Mouse (Mus musculus) ES-CJ7 (cell line): ENCODE data around the gene Zfp524.
"Not testable (repeated sequence)": the region's sequence is repeated elsewhere in the genome, so short reads cannot be mapped to it uniquely, and the experiment has no call there.

Experiments
- DNase-seq: peaks from one replicate; pipeline ENCODE4 v3.0.0; 2011; ENCODE audit warnings: low read depth, low spot score

Gene Zfp524

DNA sequence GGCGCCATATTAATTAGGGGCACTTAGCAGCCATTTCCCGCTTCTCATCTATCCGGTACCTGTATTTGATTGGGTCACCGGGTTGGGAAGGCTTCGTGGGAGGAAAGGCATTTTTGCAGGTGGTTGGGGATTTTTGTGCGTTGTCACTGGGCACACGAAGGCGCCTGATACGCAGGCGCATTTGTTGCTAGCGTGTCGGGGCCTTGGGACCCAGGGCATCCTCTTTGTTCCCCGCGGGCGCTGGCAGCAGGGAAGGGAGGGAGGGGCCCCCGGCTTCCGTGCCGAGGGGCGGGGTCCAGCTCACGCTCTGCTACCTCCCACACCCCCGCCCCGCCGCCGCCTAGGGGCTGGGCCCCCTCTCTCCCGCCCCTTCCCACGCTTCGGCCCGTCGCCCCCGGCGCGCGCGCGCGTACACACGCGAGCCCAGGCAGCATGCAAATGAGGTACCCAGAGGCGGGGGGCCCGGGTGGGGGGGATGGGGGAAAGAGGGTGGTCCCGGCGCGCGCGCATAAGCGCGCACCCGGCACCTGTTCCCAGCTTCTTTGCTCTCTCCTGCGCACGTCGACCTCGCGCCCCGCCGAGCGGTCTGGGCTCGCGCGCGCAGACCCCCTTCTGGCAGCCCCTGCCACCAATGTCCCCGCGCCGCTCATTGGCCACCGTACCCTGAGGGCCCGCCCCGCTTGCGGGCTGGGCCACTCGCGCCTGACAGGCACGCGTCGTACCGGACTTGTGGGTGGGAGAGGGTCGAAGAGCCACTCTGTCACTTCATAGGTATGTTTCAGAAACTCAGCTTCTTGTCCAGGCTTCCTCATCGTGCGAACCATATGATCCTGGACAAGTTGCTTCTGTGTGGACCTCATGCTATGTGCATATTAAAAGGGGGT lies 1.1 kb downstream of the Zfp524 start, which contains the start of gene Gm44973:
TSS of gene Gm44973 (plus strand) at position 379 of the 884 bp plus-strand sequence.
- DNase-seq = peak; percentile 95

DNA sequence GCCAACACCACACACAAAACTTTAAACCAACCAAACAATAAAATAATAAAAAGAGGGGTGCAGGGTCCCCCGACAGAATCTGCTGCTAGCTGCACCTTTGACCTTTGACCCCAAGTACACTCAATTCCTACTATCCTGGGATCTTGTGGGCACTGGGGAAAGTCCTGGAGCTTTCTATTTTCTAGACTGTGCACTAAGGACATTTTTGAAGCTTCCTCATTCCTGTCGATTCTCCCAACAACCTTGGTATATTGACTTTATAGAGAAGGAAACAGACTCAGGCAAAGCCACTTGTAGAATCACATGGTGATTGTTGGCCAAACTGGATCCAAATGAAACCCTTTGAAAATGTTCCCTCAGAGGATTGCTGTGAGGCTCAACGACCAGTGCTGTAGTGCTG lies 1.8 kb downstream of the Zfp524 start:
- DNase-seq = no peak

DNA sequence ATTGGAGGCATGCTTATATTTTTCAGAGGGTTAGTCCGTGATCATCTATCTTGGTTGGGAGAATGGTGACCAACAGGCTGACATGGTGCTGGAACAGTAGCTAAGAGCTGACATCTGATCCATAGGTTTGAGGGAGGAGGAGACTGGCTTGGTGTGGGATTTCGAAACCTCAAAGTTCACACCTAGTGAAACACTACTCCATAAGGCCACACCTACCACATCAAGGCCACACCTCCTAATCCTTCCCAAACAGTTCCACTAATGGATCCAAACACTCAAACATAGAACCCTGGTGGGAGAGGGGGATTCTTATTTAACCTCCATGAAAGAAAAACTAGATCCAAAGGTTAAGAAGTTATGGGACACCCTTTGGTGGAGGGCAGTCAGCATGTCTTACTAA lies 2.7 kb downstream of the Zfp524 start:
- DNase-seq = peak; percentile 45

DNA sequence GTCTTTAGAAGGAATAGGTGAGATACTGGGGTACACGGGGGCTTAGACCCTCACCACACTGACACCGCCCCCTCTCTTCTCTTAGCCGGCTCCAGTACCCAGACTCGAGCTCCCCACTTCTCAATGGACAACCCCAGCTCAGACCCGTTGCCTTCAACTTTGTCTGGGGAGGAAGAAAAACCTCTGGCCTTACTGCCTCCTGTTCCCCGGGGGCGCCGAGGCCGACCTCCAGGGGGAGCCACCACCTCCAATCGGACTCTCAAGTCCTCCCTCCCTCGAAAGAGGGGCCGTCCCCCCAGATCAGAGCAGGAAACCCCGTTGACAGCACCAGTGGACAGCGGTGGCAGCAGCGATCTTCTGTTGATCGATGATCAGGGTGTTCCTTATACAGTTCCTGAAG lies 3.1 kb downstream of the Zfp524 start:
- peak; percentile 67 for DNase-seq

DNA sequence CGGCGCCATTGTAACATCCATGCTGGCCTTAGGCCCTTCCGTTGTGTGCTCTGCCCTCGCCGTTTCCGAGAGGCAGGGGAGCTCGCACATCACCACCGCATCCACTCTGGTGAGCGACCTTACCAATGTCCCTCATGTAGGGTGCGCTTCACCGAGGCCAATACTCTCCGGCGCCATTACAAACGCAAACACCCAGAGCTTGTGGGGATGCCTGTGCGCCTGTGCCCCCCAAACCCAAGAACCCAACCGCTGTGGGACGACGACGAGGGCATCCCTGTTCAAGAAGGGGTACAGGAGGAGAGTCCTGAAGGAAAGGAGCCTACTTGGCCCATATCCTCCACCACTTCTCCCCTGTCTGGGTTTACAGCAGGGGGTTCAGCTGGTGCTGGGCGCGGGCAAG lies 3.7 kb downstream of the Zfp524 start:
- no peak for DNase-seq

DNA sequence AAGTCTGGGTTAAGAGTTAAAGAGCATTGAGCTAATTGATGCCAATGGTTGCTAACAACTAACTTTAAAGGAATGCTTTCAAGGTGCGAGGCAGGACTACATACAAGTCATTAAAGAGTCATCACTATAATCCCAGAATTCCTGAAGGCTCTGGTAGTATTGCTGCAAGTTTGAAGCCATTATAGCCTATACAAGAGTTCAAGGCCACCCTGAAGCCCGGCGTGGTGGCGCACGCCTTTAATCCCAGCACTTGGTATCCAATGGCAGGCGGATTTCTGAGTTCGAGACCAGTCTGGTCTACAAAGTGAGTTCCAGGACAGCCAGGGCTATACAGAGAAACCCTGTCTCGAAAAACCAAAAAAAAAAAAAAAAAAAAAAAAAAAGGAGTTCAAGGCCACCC lies 5.4 kb downstream of the Zfp524 start:
- not testable (repeated sequence) for DNase-seq

DNA sequence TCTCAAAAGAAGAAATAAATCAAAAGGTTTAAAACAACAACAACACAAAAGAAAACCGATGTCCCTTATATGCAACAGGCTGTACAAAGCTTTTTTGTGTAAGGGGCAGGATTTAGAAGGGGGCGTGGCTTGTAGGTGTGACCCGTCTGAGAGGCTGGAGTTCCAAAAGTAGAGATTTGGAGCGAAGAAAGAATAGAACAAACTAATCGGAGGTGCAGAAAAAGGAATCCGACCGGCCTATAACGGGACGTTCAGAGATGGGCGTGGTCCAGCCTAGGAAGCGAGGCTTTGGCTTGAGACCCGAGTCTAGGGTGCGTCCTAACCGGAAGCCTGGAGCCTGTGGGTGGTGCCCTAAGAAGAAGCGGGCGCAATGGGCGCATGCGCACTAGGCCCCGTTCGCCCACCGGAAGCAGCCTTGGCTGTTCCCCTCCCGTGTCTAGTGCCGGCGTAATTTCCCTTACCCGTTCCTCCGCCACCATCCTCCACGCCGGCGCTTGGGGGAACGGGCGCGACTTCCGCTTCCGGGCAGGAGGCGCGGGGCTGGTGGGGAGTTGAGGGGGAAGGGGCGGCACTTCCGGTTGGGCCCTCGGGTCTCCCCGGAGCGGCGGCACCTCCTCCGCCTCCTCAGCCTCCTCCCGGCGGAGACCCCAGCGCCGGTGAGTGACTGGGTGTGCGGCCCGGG lies 5.9 kb downstream of the Zfp524 start, which contains the start of the genes Zfp865 and Ccdc106:
TSS of gene Zfp865 (plus strand) at position 377 of the 682 bp plus-strand sequence.
TSS of gene Ccdc106 (plus strand) at position 554 of the 682 bp plus-strand sequence.
- DNase-seq = peak; percentile 99

DNA sequence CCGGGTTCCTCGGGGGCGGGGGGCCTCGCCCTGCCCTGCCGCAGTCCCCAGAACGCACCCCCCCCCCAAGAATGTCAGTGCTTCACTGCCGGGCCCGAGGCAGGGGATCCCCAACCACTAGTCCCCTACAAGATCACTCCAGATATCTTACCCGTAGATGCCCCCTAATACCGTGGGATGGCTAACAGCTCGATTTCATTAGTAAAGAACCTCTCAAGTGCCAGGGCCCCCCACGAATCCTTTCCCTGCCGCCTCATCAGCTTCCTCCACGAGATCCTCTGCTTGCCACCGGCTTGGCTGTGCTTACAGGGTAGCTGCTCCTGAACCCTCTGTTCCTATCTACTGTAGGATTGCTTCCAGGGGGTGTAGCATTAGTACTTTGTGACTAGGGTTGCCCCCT lies 6.5 kb downstream of the Zfp524 start:
- no peak for DNase-seq

DNA sequence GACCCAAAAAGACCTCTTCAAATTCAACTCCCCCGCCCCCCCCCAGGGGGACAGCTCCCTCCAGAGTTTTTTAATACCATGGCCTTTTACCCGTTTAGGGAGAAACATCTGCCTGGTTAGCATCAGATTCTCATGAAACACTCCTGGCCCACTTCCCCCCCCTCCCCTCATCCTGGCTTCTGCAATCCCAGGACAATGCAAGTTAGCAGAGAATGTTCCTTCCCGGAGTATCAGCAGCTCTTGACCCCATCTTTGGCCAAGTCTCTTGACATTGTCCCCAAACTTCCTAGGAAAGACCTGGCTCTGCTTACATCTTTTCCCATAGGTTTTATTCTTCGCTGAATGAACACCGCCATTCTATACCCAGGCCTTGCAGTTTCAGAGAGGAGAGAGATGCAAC lies 7.0 kb downstream of the Zfp524 start:
- no peak for DNase-seq

DNA sequence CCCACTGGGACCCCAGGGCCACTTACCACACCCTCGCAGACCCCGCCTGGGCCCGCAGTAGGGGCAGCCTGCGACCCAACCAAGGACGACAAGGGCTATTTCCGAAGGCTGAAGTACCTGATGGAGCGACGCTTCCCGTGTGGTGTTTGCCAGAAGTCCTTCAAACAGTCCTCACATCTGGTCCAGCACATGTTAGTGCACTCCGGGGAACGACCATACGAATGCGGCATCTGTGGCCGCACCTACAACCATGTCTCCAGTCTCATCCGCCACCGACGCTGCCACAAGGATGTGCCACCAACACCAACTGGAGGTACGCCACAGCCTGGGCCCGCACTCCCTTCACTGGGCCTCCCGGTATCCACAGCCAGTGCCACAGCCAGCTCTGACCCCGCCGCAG lies 15.3 kb downstream of the Zfp524 start:
- no peak for DNase-seq

DNA sequence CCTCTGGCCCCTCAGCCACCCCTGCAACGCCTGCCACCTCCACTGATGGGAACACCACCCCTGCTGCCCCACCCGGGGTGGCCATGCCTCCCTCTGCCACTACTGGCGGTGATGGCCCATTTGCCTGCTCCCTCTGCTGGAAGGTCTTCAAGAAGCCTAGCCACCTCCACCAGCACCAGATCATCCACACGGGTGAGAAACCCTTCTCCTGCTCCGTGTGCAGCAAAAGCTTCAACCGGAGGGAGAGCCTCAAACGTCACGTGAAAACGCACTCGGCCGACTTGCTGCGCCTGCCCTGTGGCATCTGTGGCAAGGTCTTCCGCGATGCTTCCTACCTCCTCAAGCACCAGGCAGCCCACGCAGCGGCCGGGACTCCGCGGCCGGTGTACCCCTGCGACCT lies 15.7 kb downstream of the Zfp524 start:
- DNase-seq = peak; percentile 66

DNA sequence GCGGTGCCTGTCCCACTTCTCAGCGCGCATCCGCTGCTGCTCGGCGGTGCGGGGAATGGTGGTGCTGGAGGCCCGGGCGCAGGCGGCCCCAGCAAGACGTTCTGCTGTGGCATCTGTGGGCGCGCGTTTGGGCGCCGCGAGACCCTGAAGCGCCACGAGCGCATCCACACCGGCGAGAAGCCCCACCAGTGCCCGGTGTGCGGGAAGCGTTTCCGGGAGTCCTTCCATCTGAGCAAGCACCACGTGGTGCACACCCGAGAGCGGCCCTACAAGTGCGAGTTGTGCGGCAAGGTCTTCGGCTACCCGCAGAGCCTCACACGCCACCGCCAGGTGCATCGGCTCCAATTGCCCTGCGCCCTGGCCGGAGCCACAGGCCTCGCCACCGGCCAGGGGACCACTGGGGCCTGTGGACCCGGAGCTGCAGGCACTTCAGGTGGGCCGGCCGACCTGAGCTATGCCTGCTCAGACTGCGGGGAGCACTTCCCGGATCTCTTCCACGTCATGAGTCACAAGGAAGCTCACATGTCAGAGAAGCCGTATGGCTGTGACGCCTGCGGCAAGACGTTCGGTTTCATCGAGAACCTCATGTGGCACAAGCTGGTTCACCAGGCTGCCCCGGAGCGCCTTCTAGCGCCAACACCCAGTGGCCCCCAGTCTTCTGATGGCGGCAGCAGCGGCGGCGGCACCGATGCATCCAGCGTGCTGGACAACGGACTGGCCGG lies 16.5 kb downstream of the Zfp524 start:
- peak; percentile 72 for DNase-seq

DNA sequence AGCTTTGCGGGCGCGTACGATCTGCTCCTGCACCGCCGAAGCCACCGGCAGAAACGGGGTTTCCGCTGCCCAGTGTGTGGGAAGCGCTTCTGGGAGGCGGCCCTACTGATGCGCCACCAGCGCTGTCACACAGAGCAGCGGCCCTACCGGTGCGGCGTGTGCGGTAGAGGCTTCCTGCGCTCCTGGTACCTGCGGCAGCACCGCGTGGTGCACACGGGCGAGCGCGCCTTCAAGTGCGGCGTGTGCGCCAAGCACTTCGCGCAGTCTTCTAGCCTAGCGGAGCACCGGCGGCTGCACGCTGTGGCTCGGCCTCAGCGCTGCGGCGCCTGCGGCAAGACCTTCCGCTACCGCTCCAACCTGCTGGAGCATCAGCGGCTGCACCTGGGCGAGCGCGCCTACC lies 17.3 kb downstream of the Zfp524 start:
- DNase-seq = no peak

DNA sequence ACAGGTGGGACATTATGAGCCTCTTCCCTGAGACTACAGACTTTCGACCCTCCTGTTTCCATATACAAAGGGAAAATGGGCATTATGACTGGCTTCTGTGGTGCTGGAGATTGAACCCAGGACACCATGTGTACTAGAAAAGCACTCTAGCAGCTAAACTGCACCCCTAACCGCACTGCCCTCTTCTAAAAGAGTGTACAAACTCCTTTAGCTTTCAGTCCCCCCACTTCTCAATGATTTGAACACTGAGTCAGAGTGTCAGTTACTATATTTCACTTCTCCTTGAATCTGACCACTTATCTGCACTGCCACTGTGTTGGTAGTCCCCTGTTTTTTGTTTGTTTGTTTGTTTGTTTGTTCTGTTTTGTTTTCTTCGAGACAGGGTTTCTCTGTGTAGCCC lies 19.6 kb downstream of the Zfp524 start, which contains the start of gene 4632433K11Rik:
TSS of gene 4632433K11Rik (plus strand) at position 301 of the 400 bp plus-strand sequence.
- DNase-seq = no peak

DNA sequence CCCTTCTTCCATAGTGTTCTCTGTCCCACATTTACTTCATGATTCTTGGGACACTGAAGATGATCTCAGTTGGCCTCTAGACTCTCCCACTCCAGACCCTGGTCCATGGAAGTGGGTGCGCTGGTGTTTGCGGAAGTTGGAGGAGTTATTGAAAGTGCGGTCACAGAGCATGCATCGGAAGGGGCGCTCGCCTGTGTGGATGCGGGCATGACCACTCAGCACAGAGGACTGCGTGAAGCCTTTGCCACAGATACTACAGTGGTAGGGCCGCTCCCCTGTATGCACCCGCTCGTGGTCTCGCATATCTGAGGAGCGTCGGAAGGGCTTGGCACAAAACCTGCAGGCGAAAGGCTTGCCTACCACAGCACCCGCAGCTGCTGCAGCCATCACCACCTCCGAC lies 21.4 kb downstream of the Zfp524 start:
- no peak for DNase-seq

DNA sequence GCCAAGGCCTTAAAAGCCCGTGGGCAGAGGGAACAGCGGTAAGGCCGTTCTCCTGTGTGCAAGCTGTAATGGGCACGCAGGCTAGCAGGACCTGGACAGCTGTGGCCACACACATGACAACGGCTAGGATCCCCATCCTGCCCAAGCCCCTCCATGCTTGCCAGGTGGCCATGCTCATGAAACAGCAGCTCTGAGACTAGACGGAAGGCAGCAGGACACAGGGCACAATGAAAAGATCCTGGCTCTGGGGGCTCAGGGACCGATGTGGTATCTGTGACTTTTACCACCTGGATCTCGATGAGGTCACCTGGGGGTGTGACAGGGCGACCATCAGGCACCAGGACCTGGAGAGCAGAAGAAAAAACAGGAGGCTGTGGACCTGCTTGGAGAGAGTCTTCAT lies 21.9 kb downstream of the Zfp524 start:
- DNase-seq = no peak

DNA sequence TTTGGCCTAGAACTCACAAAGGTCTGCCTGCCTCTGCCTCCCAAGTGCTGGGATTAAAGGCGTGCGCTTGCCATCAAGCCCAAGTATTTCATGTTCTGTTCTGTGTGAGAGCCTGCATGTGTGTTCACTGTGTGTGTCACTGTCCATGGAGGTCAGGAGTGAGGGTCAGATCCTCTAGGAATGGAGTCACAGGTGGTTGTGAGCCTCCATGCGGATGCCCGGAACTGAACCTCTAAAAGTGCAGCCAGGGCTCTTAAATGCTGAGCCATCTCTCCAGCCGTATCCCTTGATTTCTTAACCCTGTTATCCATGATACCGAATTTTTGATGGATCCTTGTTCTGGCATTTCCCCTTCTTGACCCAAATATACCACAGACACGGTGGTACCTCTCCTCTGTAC lies 22.8 kb downstream of the Zfp524 start:
- no peak for DNase-seq

DNA sequence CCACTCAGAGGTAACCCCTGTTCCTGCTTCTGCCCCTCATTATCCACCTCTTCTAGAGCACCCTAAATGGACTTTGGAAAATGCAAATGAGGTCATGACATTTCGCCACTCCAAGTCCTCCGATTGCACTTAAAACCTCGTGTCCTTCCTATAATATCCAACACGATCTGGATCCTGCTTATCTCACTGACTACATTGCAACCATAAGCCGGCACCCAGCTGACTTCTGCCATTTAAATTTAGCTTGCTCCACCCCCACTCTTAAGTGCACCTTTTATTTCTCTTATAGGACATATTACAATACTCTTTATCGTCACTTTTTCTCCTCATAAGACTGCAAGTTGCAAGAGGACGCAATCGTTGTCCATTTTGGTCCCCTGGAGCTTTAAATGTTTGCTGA lies 23.3 kb downstream of the Zfp524 start:
- no peak for DNase-seq

DNA sequence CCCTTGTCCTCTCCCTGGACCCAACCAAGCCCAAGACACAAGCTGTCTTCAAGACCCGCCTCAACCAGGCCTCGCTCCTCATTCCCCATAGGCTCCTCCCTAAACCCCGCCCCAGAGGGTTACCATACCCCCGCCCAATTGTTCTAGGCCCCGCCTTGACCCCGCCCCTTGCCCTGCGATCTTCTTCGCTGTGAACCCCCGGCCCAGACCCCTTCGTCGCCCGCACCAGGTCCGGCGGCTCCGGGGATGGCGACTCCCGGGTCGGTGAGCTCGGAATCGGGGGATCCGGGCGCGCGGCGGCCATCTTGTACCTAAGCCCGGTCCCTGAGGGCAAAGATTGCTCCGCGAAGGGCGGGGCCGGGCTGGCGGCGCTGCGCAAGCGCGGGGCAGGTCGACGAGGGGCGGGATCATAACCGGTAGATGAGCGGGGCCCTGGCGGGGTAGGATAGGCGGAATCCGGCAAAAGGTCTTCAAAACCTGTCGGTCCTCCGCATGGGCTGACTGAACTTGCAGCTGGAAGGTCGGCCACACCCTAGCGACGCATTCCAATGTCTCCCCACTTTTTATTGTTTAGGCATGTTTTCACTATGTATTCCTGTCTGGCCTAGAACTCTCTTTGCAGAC lies 24.0 kb downstream of the Zfp524 start, which contains the start of gene Zfp784:
TSS of gene Zfp784 (minus strand) at position 338 of the 624 bp plus-strand sequence.
- peak; percentile 87 for DNase-seq

DNA sequence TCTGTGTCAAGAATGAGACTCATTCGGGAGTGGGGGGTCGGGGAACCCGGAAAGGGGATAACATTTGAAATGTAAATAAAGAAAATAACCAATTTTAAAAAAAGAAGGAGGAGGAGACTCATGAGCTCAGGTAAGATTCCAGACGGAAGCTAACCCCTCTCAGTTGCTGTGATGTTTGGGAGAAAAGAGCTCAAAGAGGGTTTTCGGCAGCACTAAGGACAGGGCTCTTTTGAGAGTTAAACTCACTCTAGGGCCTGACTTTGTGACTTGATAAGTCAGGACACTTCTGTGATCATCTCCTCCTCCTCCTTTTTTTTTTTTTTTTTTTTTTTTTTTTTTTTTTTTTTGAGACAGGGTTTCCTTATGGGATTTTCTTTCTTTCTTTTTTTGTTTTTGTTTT lies 24.7 kb downstream of the Zfp524 start:
- no peak for DNase-seq

DNA sequence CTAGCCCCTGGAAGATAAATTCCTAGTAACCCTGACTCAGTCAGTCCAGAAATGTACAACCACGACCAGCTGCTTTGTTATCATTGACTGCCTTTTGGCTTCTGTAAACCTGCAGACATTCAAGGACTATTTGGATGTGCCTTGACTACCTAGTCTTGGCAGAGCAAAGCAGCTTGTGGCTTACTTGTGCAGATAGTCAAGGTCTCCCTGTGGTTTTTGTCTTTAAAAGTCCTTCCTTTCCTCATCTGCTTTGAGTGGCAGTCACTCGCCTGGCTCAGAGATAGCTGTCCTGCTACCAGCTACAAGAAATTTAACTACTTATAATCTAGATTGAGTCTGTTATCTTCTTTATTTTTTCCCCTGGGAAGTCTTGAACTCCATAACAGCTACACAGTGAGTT lies 30.8 kb downstream of the Zfp524 start:
- DNase-seq = no peak
